Mouse (Mus musculus): ENCODE data around the gene Col4a2. TPM values are rescaled to one million over a fixed set of nuclear protein-coding genes. Genes with fewer than 3 reads are reported as not detected.

The Col4a2 gene
- total RNA-seq, 2 experiments from 2014 or later: 182 to 302 TPM

GRCm38 (mm10) chr8:11323681-11324080, 11.1 kb downstream of the Col4a2 start:
- DNase-seq: no peak

GRCm38 (mm10) chr8:11324801-11325395, 12.3 kb downstream of the Col4a2 start:
- DNase-seq: no peak

GRCm38 (mm10) chr8:11327298-11327697, 14.7 kb downstream of the Col4a2 start:
- no peak for DNase-seq

GRCm38 (mm10) chr8:11327722-11328417, 15.3 kb downstream of the Col4a2 start:
- peak in 1 of 2 experiments; percentile 36 for DNase-seq

GRCm38 (mm10) chr8:11331561-11331960, 19.0 kb downstream of the Col4a2 start:
- no peak for DNase-seq

- no peak for DNase-seq
These were observed 21.1 kb downstream of the Col4a2 start for GRCm38 (mm10) chr8:11333746-11334145.

GRCm38 (mm10) chr8:11334493-11334892, 21.9 kb downstream of the Col4a2 start:
- no peak for DNase-seq

GRCm38 (mm10) chr8:11335238-11335637, 22.6 kb downstream of the Col4a2 start:
- DNase-seq: no peak

- DNase-seq: no peak
These were observed 23.7 kb downstream of the Col4a2 start for GRCm38 (mm10) chr8:11336346-11336745.

- no peak for DNase-seq
These were observed 25.0 kb downstream of the Col4a2 start for GRCm38 (mm10) chr8:11337642-11338041.

- no peak for DNase-seq
These were observed 25.9 kb downstream of the Col4a2 start for GRCm38 (mm10) chr8:11338507-11338906.

- DNase-seq: peak; percentile 84 to 85
These were observed 27.9 kb downstream of the Col4a2 start for GRCm38 (mm10) chr8:11340310-11341110.

- DNase-seq: no peak
These were observed 28.5 kb downstream of the Col4a2 start for GRCm38 (mm10) chr8:11341111-11341566.

GRCm38 (mm10) chr8:11344459-11344858, 31.9 kb downstream of the Col4a2 start:
- no peak for DNase-seq

GRCm38 (mm10) chr8:11346225-11346624, 33.6 kb downstream of the Col4a2 start:
- no peak for DNase-seq

GRCm38 (mm10) chr8:11347699-11348098, 35.1 kb downstream of the Col4a2 start:
- no peak for DNase-seq

GRCm38 (mm10) chr8:11348622-11349021, 36.0 kb downstream of the Col4a2 start:
- no peak for DNase-seq

- DNase-seq: no peak
These were observed 38.8 kb downstream of the Col4a2 start for GRCm38 (mm10) chr8:11351355-11351754.

GRCm38 (mm10) chr8:11352514-11352913, 39.9 kb downstream of the Col4a2 start:
- peak; percentile 43 to 51 for DNase-seq

- DNase-seq: no peak
These were observed 42.3 kb downstream of the Col4a2 start for GRCm38 (mm10) chr8:11354800-11355451.

GRCm38 (mm10) chr8:11355900-11356299, 43.3 kb downstream of the Col4a2 start:
- no peak for DNase-seq

- no peak for DNase-seq
These were observed 44.2 kb downstream of the Col4a2 start for GRCm38 (mm10) chr8:11356776-11357175.

All from adrenal gland, postnatal 36 days (tissue).